Mouse (Mus musculus) forebrain, postnatal 0 days (tissue): ENCODE measurements around the gene Barx2. TPM values are rescaled to one million over a fixed set of nuclear protein-coding genes. Genes with fewer than 3 reads are reported as not detected.
"Not testable (repeated sequence)": the region's sequence is repeated elsewhere in the genome, so short reads cannot be mapped to it uniquely, and the experiment has no call there.

Experiments
- ATAC-seq: fragments of 200-750 bp; cut with Nextera tagmentation; 2 replicates; pipeline ENCODE4 v1.8.0; 2017; ENCODE audit warnings: mild to moderate bottlenecking, moderate library complexity
- DNase-seq: peaks from one replicate; pipeline ENCODE4 v3.0.0-alpha.2; 2015
- H3K27ac ChIP-seq: fragments of 300-500 bp; sonication (generic); 2 replicates; pipeline ENCODE4 v1.5.1; 2014; ENCODE audit warnings: low read depth, mild to moderate bottlenecking, antibody characterized with exemption, low read length, moderate library complexity, mixed read lengths
- H3K27me3 ChIP-seq: fragments of 300-500 bp; sonication (generic); 2 replicates; pipeline ENCODE4 v1.6.1; 2014; ENCODE audit warnings: mild to moderate bottlenecking, low read length, mixed read lengths; ENCODE audit not compliant: insufficient read depth
- H3K36me3 ChIP-seq: fragments of 300-500 bp; sonication (generic); 2 replicates; pipeline ENCODE4 v1.6.1; 2014; ENCODE audit warnings: mild to moderate bottlenecking, moderate library complexity; ENCODE audit not compliant: insufficient read depth
- H3K4me1 ChIP-seq: fragments of 300-500 bp; sonication (generic); 2 replicates; pipeline ENCODE4 v1.6.1; 2014; ENCODE audit warnings: antibody characterized with exemption; ENCODE audit not compliant: insufficient read depth
- H3K4me2 ChIP-seq: fragments of 300-500 bp; sonication (generic); 2 replicates; pipeline ENCODE4 v1.6.1; 2014; ENCODE audit warnings: low read depth, mild to moderate bottlenecking, moderate library complexity
- H3K4me3 ChIP-seq: fragments of 300-500 bp; sonication (generic); 2 replicates; pipeline ENCODE4 v1.5.1; 2014; ENCODE audit warnings: low read depth, low read length, mixed read lengths
- H3K9ac ChIP-seq: fragments of 300-500 bp; sonication (generic); 2 replicates; pipeline ENCODE4 v1.6.1; 2014; ENCODE audit warnings: mild to moderate bottlenecking
- H3K9me3 ChIP-seq: fragments of 300-500 bp; sonication (generic); 2 replicates; pipeline ENCODE4 v1.6.1; 2016; ENCODE audit warnings: low read length
- CTCF ChIP-seq: sonication (generic); IDR thresholded peaks from 2 replicates; pipeline ENCODE4 v1.5.1; 2016; ENCODE audit warnings: antibody characterized with exemption, control low read depth, low read depth
- WGBS: fragments of 180-500 bp; shearing (Covaris S2); extraction: QIAGEN DNeasy Blood & Tissue Kit; methylation state at CpG from one replicate; pipeline ENCODE4 v1.1.7; 2014; 5-methylcytosine and 5-hydroxymethylcytosine counted together
- polyA plus RNA-seq: library from polyadenylated mRNA; unstranded; fragments of >200 nt; fragmentation: Nextera tagmentation; extraction: Ambion mirVana; gene quantifications from 2 replicates; pipeline ENCODE4 v1.2.1, GENCODE M21; 2015
- total RNA-seq: library from RNA; depleted of rRNA; stranded (reverse); fragments of >200 nt; gene quantifications from 2 replicates; pipeline ENCODE4 v1.2.3, GENCODE M21; 2014

The Barx2 gene
- total and polyA plus RNA-seq, 2 experiments from 2014 or later, result 0.19 to 1.0 TPM

DNA sequence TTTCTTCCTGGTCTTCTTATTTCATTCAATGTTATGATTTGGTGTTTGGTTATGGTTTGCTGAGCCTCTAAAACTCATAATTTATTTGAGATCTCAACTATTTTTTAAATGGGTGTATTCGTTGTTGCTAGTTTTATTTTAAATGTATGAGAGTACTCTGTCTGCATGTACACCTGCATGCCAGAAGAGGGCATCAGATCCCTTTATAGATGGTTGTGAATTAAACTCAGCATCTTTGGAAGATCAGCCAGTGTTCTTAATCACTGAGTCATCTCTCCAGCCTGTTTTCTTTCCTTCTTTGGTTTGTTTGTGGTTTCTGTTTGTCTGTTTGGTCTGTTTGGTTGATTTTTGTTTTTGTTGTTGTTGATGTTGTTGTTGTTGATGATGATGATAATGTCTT, 29.1 kb upstream of the Barx2 start:
- H3K9me3 ChIP-seq, result no peaks in the 10 kb centered on the region
- peak; percentile 69 for TF ChIP-seq CTCF
- no peak overlapping the region for H3K9ac ChIP-seq
- ATAC-seq, result no peak
- 39% methylated on average over 1 of the region's 1 CpGs for WGBS
- H3K27ac ChIP-seq, result no peak overlapping the region
- H3K27me3 ChIP-seq, result no peaks in the 10 kb centered on the region
- H3K4me3 ChIP-seq, result no peak overlapping the region
- DNase-seq, result peak; percentile 34
- H3K36me3 ChIP-seq, result no peaks in the 10 kb centered on the region
- no peaks in the 10 kb centered on the region for H3K4me1 ChIP-seq
- H3K4me2 ChIP-seq, result no peak overlapping the region

DNA sequence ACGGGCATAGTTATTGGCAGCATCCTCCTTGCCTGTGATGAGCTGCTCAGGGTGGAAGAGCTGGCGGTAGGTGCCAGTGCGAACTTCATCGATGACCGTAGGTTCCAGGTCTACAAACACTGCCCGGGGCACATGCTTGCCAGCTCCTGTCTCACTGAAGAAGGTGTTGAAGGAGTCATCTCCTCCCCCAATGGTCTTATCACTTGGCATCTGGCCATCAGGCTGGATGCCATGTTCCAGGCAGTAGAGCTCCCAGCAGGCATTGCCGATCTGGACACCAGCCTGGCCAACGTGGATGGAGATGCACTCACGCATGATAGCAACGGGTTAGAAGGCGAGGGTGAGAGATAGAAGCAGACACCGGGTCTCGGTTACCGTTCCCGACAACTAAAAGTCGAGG, 23.2 kb upstream of the Barx2 start:
- not testable (repeated sequence) for H3K9ac ChIP-seq, H3K36me3 ChIP-seq, DNase-seq, ATAC-seq, H3K4me3 ChIP-seq, H3K9me3 ChIP-seq, H3K4me2 ChIP-seq, H3K4me1 ChIP-seq, H3K27me3 ChIP-seq, H3K27ac ChIP-seq
- WGBS, result 99% methylated on average over 12 of the region's 16 CpGs

DNA sequence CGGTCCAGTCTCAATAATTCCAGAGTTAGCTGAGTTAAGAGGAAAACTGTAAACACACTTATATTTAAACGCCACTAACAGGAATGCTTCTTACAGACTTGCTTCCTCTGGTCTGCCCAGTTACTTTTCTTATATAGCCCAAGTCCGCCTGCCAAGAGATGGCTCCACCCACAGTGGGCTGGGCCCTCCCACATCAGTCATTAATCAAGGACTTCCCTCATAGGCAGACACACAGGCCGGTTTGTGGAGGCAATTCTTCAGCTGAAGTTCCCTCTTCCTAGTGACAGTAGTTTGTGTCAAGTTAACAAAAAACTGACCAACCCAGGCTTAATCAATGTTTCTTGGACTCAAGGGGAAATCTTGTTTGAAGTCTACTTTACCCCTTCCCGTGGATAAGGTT, 18.4 kb upstream of the Barx2 start:
- Histone ChIP-seq H3K4me1 (no peaks in the 10 kb centered on the region), H3K27me3 (no peaks in the 10 kb centered on the region), H3K9me3 (no peaks in the 10 kb centered on the region), H3K4me2 (no peak overlapping the region), H3K9ac (no peak overlapping the region), H3K4me3 (no peak overlapping the region), H3K27ac (no peak overlapping the region), H3K36me3 (no peaks in the 10 kb centered on the region)
- DNase-seq (no peak), ATAC-seq (no peak)
- WGBS, result 53% methylated on average over 5 of the region's 5 CpGs
- no peak for TF ChIP-seq CTCF

GRCm38 (mm10) chr9:31931255-31931654, 18.0 kb upstream of the Barx2 start:
- 80% methylated on average over 3 of the region's 3 CpGs for WGBS
- H3K4me1 ChIP-seq, result no peaks in the 10 kb centered on the region
- no peak overlapping the region for H3K4me2 ChIP-seq
- no peaks in the 10 kb centered on the region for H3K27me3 ChIP-seq
- ATAC-seq (no peak), DNase-seq (no peak)
- no peak overlapping the region for H3K4me3 ChIP-seq
- H3K9me3 ChIP-seq, result no peaks in the 10 kb centered on the region
- H3K27ac ChIP-seq, result no peak overlapping the region
- H3K9ac ChIP-seq, result no peak overlapping the region
- no peak for TF ChIP-seq CTCF
- no peaks in the 10 kb centered on the region for H3K36me3 ChIP-seq

- ATAC-seq, result no peak
- H3K4me1 ChIP-seq, result no peaks in the 10 kb centered on the region
- H3K9ac ChIP-seq, result no peak overlapping the region
- H3K36me3 ChIP-seq, result no peaks in the 10 kb centered on the region
- H3K4me2 ChIP-seq, result no peak overlapping the region
- H3K27ac ChIP-seq, result no peak overlapping the region
- no peak overlapping the region for H3K4me3 ChIP-seq
- DNase-seq, result peak; percentile 23
- H3K9me3 ChIP-seq, result no peaks in the 10 kb centered on the region
- TF ChIP-seq CTCF, result no peak
- no peaks in the 10 kb centered on the region for H3K27me3 ChIP-seq
- 28% methylated on average over 3 of the region's 3 CpGs for WGBS
Measured at GRCm38 (mm10) chr9:31926766-31927165, 13.5 kb upstream of the Barx2 start.

- WGBS, result 21% methylated on average over 22 of the region's 22 CpGs
- Histone ChIP-seq H3K27ac (no peak overlapping the region), H3K4me1 (no peaks in the 10 kb centered on the region), H3K9me3 (no peaks in the 10 kb centered on the region), H3K27me3 (no peaks in the 10 kb centered on the region), H3K9ac (no peak overlapping the region), H3K4me3 (no peak overlapping the region), H3K4me2 (peak overlapping the region; percentile 19; the same call in 1 of the 2 replicates), H3K36me3 (no peaks in the 10 kb centered on the region)
- TF ChIP-seq CTCF, result peak; percentile 100
- peak; percentile 94 for ATAC-seq
- DNase-seq, result peak; percentile 88
Measured at GRCm38 (mm10) chr9:31925830-31926624, 12.8 kb upstream of the Barx2 start.

GRCm38 (mm10) chr9:31923529-31923928, 10.3 kb upstream of the Barx2 start:
- no peak for TF ChIP-seq CTCF
- peaks cover 11% of the 10 kb centered on the region for H3K27me3 ChIP-seq
- H3K9ac ChIP-seq, result no peak overlapping the region
- no peaks in the 10 kb centered on the region for H3K9me3 ChIP-seq
- H3K4me1 ChIP-seq, result no peaks in the 10 kb centered on the region
- no peaks in the 10 kb centered on the region for H3K36me3 ChIP-seq
- no peak overlapping the region for H3K4me2 ChIP-seq
- H3K27ac ChIP-seq, result no peak overlapping the region
- WGBS, result 78% methylated on average over 7 of the region's 7 CpGs
- H3K4me3 ChIP-seq, result no peak overlapping the region
- ATAC-seq (no peak), DNase-seq (no peak)
